Mouse (Mus musculus) CH12F3 (cell line): ENCODE data around the gene Gm49510.

Experiments
- in situ Hi-C: fragments of 300-500 bp; cut with MboI; formaldehyde crosslinking; loops from 2 replicates; pipeline ENCODE4 v1.14.3; 2020; ENCODE audit warnings: low sequenced_read_pairs

Gm49510 gene

GRCm38 (mm10) chr15:78914823-78915659 is 15.6 kb downstream of the Gm49510 start:
- in situ Hi-C loops, result no loop called here

DNA sequence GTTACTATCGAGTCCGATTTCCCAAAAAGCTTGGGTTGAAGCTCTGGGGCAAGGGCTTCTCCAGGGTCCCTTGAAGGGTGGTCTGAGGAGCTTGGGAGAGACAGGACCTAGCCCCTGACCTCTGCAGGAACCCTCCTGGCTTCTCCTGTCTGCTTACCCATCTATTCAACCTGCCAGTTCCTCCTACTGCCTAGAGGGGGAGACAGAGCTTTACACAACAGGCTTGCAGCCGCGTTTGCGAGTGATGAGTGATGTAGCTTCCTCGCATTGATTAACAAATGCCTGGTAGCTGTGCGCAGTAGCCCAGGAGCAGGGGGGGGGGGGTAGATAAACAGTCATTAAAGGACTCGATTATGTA is 16.2 kb downstream of the Gm49510 start:
- in situ Hi-C loops, result no loop called here

DNA sequence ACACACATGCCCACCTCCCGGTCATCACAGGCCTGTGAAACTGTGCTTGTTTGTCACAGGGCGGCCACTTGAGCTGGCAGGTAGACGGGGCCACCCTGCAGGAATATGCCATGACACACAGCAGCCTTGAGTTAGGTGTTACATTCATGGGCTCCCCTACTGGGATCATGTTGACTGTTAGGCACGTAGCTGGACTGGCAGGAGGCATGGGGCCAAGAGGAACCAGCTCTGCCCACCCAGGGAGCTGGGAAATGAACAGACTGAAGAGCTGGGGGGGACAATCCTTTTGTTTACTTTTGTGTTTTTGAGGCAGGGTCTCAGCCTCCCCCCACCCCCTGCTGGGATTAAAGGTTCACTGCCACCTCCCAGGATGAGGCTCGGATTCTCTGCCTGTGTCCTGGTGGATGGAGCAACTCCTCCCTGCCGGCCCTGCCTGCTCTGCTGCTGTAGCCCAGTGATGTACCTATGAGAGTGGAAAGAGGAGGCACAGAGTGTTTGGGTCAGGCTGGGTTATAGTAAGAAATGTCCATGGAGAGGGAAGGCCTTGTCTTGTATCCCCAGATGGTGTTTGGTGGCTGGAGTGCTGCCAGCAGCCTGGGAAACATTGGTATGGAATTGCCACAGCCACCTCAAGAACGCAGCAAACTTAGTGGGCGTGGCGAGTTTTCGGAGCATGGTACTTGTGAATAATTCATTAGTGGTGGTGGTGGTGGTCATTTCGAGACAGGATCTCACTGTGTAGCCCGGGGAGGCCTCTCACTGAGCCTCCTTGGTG is 16.8 kb downstream of the Gm49510 start:
- in situ Hi-C loops, result no loop called here

- in situ Hi-C loops, result no loop called here
Observed at GRCm38 (mm10) chr15:78918126-78918525, 18.7 kb downstream of the Gm49510 start.

DNA sequence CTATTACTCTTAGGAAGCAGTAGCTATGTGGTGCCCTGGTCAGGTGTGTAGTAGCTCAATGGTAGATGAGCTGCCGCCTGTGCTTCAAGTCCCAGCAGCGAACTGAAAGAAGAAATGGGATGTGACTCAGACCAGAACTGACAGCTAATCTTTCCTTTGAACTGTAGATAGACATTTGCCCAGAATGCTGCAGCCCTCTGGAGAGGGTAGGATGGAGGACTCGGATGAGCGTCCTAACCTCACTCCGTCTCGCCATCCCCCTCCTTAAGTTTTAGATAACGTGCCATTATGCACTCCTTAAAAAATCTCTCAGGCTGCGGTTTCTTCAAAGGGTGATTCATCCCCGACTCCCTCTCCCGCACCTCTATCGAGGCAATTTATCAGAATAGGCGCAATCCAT is 20.4 kb downstream of the Gm49510 start:
- in situ Hi-C loops, result no loop called here

- in situ Hi-C loops, result no loop called here
Observed at GRCm38 (mm10) chr15:78922700-78923099, 23.2 kb downstream of the Gm49510 start.

DNA sequence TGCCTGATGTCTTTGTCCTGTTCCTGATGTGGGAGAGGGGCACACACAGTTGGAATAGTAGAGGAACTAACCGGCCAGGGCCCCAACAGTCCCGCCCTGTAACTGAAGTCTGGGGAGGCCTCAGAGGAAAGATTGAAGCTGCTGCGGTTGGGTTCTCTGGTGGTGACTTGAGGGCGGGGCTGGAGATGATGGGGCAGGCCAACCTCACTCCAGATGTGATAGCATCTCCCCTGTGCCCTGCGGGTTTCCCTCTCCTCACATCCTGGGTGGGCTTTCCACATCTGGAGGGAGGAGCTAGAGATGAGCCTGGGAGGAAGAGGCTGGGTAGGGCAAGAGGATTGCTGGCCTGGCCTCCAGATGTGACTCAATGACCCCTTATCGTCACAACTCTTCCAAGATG is 24.1 kb downstream of the Gm49510 start:
- in situ Hi-C loops, result no loop called here

GRCm38 (mm10) chr15:78925129-78925528 is 25.7 kb downstream of the Gm49510 start:
- in situ Hi-C loops, result no loop called here

GRCm38 (mm10) chr15:78926021-78926919 is 26.8 kb downstream of the Gm49510 start, which contains the start of gene Lgals1:
Gene Lgals1 (plus strand): TSS chr15:78926725.
- in situ Hi-C loops, result no loop called here

GRCm38 (mm10) chr15:78927021-78927787 is 27.7 kb downstream of the Gm49510 start:
- in situ Hi-C loops, result no loop called here

- in situ Hi-C loops, result no loop called here
Observed at GRCm38 (mm10) chr15:78927788-78928457, 28.5 kb downstream of the Gm49510 start.

DNA sequence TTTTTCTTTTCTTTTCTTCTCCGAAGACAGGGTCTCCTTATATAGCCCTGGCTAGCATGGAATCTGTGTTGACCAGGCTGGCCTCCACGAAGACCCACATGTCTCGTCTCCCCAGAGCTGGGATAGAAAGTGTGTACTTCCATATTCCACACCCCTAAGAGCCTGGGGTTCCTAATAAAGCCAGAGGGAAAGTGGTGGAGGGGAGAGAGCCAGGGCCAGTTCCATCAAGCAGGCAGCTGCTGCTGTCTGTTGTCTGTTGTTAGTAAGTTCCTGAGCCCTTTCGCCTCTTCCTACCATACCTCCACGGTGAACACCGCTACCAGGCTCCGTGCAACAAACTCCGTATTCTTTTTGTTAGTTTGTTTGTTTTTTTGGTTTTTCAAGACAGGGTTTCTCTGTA is 29.1 kb downstream of the Gm49510 start:
- in situ Hi-C loops, result no loop called here

DNA sequence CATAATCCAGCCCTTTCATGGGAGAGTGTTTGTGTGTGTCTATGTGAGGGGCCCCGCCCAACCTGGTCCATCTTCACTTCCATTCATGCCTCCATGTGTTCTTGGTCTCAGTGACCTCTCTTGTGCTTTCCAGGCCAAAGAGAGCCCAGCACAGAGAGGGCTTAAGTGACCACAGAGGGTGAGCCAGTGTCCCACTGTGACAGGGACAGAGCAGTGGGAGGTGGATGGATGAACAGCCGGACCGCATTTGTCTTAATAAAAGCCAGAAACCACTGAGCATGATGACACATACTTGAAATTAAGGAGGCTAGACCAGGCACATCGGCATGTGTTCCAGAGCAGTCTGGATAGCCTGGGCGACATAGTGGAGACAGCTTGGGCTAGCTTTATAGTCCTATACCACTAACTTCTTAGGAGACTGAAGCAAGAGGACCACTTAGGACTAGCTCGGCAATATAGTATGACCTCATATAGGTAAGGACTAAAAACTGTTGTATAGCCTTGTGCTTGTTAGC is 30.8 kb downstream of the Gm49510 start:
- in situ Hi-C loops, result no loop called here

DNA sequence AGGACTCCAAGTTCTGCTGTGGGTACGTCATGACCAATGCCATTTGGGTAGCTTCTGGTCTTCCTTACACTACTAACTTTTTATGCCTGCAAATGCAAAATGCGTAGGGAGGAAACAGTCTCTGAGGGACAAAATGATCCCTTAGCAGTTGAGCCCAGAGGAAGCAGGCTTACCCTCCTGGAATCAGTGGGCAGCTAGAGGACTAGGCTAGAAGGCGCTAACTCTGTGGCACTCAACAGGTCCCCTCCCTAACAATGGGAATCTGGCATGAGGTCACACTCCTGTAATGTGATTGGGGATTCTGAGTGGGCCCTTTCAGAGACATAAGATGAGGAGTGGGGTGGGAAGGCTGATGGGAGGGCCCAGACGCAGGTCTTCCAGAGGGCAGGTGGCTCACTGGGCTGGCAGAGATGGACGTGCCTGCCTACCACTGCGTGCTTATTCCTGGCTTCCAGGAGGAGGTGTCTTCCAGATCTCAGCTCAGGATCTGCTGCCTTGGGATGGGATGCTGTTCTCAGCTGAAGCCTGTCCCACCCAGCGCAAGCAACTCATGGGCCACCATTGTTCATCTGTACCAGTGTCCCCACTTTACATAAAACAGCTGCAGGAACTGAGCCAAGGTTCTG is 31.4 kb downstream of the Gm49510 start:
- in situ Hi-C loops, result no loop called here

DNA sequence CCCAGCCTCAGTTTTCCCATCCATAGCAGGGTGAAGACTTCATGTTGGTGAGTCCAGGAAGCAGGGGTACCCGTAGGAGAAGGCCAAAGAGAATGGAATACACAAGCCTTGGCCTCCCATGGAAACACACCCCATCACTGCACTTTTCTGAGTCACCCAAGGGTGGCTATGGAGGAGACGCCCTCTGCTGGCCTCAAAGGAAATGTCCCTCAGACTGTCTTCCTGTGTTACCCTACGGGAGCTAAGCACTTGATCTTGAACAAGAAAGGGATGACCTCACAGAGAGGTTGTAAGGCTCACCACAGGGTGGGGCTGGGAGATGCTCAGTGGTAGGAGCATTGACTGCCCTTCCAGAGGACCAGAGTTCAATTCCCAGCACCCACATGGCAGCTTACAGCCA is 32.1 kb downstream of the Gm49510 start:
- in situ Hi-C loops, result no loop called here

DNA sequence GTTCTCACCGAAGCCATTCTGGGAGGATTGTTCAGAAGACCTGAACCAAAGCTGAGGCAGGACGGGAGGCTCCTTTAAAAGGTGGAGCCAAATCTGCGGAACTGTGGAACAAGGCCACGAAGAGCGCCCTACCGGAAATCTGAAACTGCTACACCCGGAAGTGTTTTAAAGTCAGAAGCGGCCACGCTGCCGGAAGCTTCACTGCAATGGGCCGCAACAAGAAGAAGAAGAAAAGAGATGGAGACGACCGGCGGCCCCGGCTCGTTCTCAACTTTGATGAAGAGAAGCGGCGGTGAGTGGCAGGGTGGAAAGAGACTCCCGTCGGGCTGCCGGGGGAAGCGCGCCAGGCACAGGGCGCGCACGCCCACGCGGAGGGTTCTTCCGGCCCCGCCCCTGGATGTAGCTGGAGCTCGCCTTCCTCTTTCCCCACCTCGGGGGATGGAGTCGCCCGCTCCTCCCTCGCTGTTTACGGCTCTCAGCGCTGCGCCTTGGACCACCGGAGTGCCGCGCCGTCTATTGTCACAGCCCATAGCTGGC is 35.4 kb downstream of the Gm49510 start, which contains the start of gene Nol12:
Gene Nol12, plus strand, starts transcription at position 150 of the 537 bp plus-strand sequence.
- in situ Hi-C loops, result no loop called here

DNA sequence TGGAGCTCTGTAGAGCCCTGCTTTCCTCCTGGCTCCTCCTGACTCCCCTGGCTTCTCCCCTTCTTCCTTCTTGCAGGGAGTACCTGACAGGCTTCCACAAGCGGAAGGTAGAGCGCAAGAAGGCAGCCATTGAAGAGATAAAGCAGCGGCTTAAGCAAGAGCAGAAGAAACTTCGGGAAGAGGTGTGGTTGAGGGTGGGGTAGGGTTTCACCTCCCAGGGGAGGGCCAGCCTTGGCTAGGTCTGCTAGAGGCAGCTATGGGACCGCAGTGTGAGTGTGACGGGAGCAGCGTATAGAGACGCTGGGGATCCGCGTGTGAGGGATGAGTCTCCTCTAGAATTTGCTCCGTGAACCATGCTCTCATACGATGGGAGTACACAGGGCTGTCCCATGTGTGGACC is 36.9 kb downstream of the Gm49510 start:
- in situ Hi-C loops, result no loop called here

- in situ Hi-C loops, result no loop called here
Observed at GRCm38 (mm10) chr15:78937311-78937710, 37.8 kb downstream of the Gm49510 start.

GRCm38 (mm10) chr15:78937963-78938362 is 38.5 kb downstream of the Gm49510 start:
- in situ Hi-C loops, result no loop called here
